Mouse (Mus musculus) embryonic facial prominence, embryonic 13.5 days (tissue): Measurements from ENCODE around the gene Olfr835. TPM values are rescaled to one million over a fixed set of nuclear protein-coding genes. Genes with fewer than 3 reads are reported as not detected.

ENCODE experiments used
- ATAC-seq: fragments of 200-750 bp; cut with Nextera tagmentation; 2 replicates; pipeline ENCODE4 v1.8.0; 2017; ENCODE audit warnings: low read depth; ENCODE audit not compliant: insufficient number of reproducible peaks, insufficient read depth, low FRiP score, low TSS enrichment
- H3K27ac ChIP-seq: fragments of 300-500 bp; sonication (generic); 2 replicates; pipeline ENCODE4 v1.5.1; 2015; ENCODE audit warnings: moderate library complexity, mild to moderate bottlenecking, inconsistent platforms
- H3K27me3 ChIP-seq: fragments of 300-500 bp; sonication (generic); 2 replicates; pipeline ENCODE4 v1.6.1; 2015; ENCODE audit warnings: mild to moderate bottlenecking, inconsistent platforms
- H3K36me3 ChIP-seq: fragments of 300-500 bp; sonication (generic); 2 replicates; pipeline ENCODE4 v1.6.1; 2015; ENCODE audit warnings: mild to moderate bottlenecking, inconsistent platforms
- H3K4me1 ChIP-seq: fragments of 300-500 bp; sonication (generic); 2 replicates; pipeline ENCODE4 v1.6.1; 2015; ENCODE audit warnings: inconsistent platforms
- H3K4me2 ChIP-seq: fragments of 300-500 bp; sonication (generic); 2 replicates; pipeline ENCODE4 v1.6.1; 2015; ENCODE audit warnings: moderate library complexity, mild to moderate bottlenecking, inconsistent platforms
- H3K4me3 ChIP-seq: fragments of 300-500 bp; sonication (generic); 2 replicates; pipeline ENCODE4 v1.5.1; 2015; ENCODE audit warnings: mild to moderate bottlenecking, inconsistent platforms
- H3K9ac ChIP-seq: fragments of 300-500 bp; sonication (generic); 2 replicates; pipeline ENCODE4 v1.6.1; 2015; ENCODE audit warnings: mild to moderate bottlenecking, inconsistent platforms
- H3K9me3 ChIP-seq: fragments of 300-500 bp; sonication (generic); 2 replicates; pipeline ENCODE4 v1.6.1; 2016; ENCODE audit warnings: inconsistent platforms
- WGBS: fragments of 180-500 bp; shearing (Covaris S2); methylation state at CpG from one replicate; pipeline ENCODE4 v1.1.7; 2015; ENCODE audit warnings: mixed read lengths; 5-methylcytosine and 5-hydroxymethylcytosine counted together
- polyA plus RNA-seq: library from polyadenylated mRNA; unstranded; fragments of >200 nt; fragmentation: Nextera tagmentation; extraction: Ambion mirVana; gene quantifications from 2 replicates; pipeline ENCODE4 v1.2.1, GENCODE M21; 2015

Gene Olfr835
- not detected in 2 replicates for polyA plus RNA-seq

DNA sequence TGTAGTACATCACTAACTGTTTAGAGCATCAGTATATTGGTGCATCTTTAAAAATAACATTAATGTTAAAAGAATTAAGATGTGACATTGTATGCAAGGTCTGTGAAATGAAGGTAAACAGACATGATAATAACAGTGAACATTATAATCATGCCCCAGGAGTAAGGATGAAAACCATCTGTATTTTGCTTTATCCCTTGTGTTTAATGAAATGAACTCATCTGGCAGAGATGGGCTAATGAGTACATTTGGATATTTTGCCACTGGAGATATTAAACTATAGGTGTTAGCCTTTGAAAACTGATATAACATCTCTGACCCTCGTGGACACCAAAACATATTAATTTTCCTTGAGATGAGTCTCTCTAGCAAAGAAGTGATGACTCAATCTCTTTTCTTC is at the start of gene Olfr835:
Gene Olfr835 (plus strand): TSS at position 301 of the 400 bp plus-strand sequence.
- whole genome bisulfite sequencing: 53% methylated on average over 1 of the region's 1 CpGs
- Histone ChIP-seq H3K9ac (no peak within 1 kb of the TSS), H3K4me1 (no peaks in the 10 kb centered on the region), H3K27ac (no peak within 1 kb of the TSS), H3K36me3 (no peaks in the 10 kb centered on the region), H3K27me3 (no peaks in the 10 kb centered on the region), H3K4me2 (no peak within 1 kb of the TSS), H3K9me3 (no peaks in the 10 kb centered on the region; the same call in 1 of the 2 replicates), H3K4me3 (no peak within 1 kb of the TSS)
- ATAC-seq: no peak

- Histone ChIP-seq H3K9me3 (no peaks in the 10 kb centered on the region), H3K4me3 (no peak within 1 kb of the TSS), H3K36me3 (no peaks in the 10 kb centered on the region), H3K27me3 (no peaks in the 10 kb centered on the region), H3K4me2 (no peak within 1 kb of the TSS), H3K27ac (no peak within 1 kb of the TSS), H3K4me1 (no peaks in the 10 kb centered on the region), H3K9ac (no peak within 1 kb of the TSS)
- 75% methylated on average over 3 of the region's 3 CpGs for WGBS
- ATAC-seq: no peak
Observed at GRCm38 (mm10) chr9:18987690-18988089, 44.8 kb upstream of the Olfr835 start, which contains the start of gene Olfr834. Gene Olfr834 (plus strand): TSS chr9:18987990.

DNA sequence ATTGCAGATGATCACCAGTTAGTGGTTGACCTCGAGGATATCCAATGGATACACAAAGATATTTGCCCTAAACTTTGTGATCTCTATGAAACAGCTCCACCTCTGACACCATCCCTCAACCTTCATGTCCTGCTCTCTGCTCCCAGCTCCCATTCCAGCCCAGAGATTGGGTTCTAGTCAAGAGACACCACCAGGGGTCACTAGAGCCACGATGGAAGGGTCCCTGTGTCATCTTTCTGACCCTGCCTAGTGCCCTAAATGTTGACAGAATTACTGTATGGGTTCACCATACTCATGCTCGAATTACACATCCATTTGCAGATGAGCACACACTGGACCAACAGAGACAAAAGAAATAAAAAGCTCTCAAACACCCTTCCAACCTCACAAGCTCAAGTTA is 52.5 kb downstream of the Olfr835 start:
- 26% methylated on average over 3 of the region's 3 CpGs for WGBS

More for the DNA sequence above, 52.5 kb downstream of the Olfr835 start:
- Histone ChIP-seq H3K4me1 (no peaks in the 10 kb centered on the region), H3K9ac (no peak overlapping the region), H3K4me2 (no peak overlapping the region), H3K27ac (no peak overlapping the region), H3K27me3 (no peaks in the 10 kb centered on the region), H3K36me3 (no peaks in the 10 kb centered on the region), H3K4me3 (no peak overlapping the region), H3K9me3 (peaks cover 5% of the 10 kb centered on the region; the same call in 1 of the 2 replicates)
- no peak for ATAC-seq

Other genes starting within 250 kb of the Olfr835 start
- not detected in 2 replicates for gene Olfr828, start 213.2 kb upstream of the Olfr835 start, polyA plus RNA-seq
- gene Olfr829, start 177.8 kb upstream of the Olfr835 start, polyA plus RNA-seq: not detected in 2 replicates
- not detected in 2 replicates for gene Olfr830, start 158.0 kb upstream of the Olfr835 start, polyA plus RNA-seq
- gene Olfr832, start 95.6 kb upstream of the Olfr835 start, polyA plus RNA-seq: not detected in 2 replicates
- not detected in 2 replicates for gene Olfr834, start 44.7 kb upstream of the Olfr835 start, polyA plus RNA-seq
- gene Olfr836, start 87.6 kb downstream of the Olfr835 start, polyA plus RNA-seq: not detected in 2 replicates
- not detected in 2 replicates for gene Olfr837, start 103.6 kb downstream of the Olfr835 start, polyA plus RNA-seq
- not detected in 2 replicates for gene Olfr839-ps1, start 144.6 kb downstream of the Olfr835 start, polyA plus RNA-seq
- not detected in 2 replicates for gene Olfr843, start 219.3 kb downstream of the Olfr835 start, polyA plus RNA-seq